Mouse (Mus musculus): ENCODE measurements around the gene Neurl4. TPM values are rescaled to one million over a fixed set of nuclear protein-coding genes. Genes with fewer than 3 reads are reported as not detected.
A peak's percentile ranks its signal among the peaks of the same experiment; 100 is the strongest.

The Neurl4 gene
- polyA plus RNA-seq, 2 experiments, result 2.5 to 20.5 TPM

- H3K27ac ChIP-seq, result no peak within 1 kb of the TSS
- H3K4me2 ChIP-seq (ENCODE audit: low read depth), result peak within 1 kb of the TSS; percentile 36
- peak within 1 kb of the TSS in 1 of 2 experiments; percentile 31; a peak in 1 of 4 replicates for H3K4me3 ChIP-seq (ENCODE audit: insufficient read depth in 1 of 2, low read depth in 2 of 2, low read length in 2 of 2)
- H3K27me3 ChIP-seq (ENCODE audit: control insufficient read depth, insufficient read depth, low read length), result no peaks in the 10 kb centered on the region; the same call in 1 of the 2 replicates
- H3K4me1 ChIP-seq (replicated peaks; ENCODE audit: control insufficient read depth in 2 of 2, insufficient read depth in 2 of 2, low read length in 1 of 2), result peaks cover 8 to 21% of the 10 kb centered on the region in 2 experiments
- no peak within 1 kb of the TSS; the same call in 1 of the 2 replicates for H3K9ac ChIP-seq (replicated peaks)
- peak; percentile 68; the same call in 1 of the 2 replicates for ATAC-seq (ENCODE audit: insufficient read depth)
- WGBS (ENCODE audit: insufficient replicate concordance), result 20% methylated on average over 4 of the region's 4 CpGs
- TF ChIP-seq EP300 (IDR thresholded peaks at IDR 0.05; ENCODE audit: low read depth), result no peak
- no peak for TF ChIP-seq CTCF (IDR thresholded peaks at IDR 0.05; ENCODE audit: low read depth)
- H3K36me3 ChIP-seq (replicated peaks; ENCODE audit: control insufficient read depth, insufficient read depth, low read depth), result no peaks in the 10 kb centered on the region
- no peaks in the 10 kb centered on the region for H3K9me3 ChIP-seq (ENCODE audit: control insufficient read depth, low read length)
- DNase-seq (ENCODE audit: low read depth in 3 of 3, low spot score in 3 of 3), result no peak
Observed at GRCm38 (mm10) chr11:69895291-69895690, 5.6 kb upstream of the Neurl4 start, which contains the start of gene Acap1. TSS of gene Acap1 (minus strand) at chr11:69895539.

GRCm38 (mm10) chr11:69899870-69900269 lies 1.0 kb upstream of the Neurl4 start:
- H3K9ac ChIP-seq (replicated peaks), result no peak overlapping the region; the same call in 1 of the 2 replicates
- TF ChIP-seq CTCF (IDR thresholded peaks at IDR 0.05; ENCODE audit: low read depth), result no peak
- TF ChIP-seq EP300 (IDR thresholded peaks at IDR 0.05; ENCODE audit: low read depth), result no peak
- peaks cover 14 to 22% of the 10 kb centered on the region in 2 experiments for H3K4me1 ChIP-seq (replicated peaks; ENCODE audit: control insufficient read depth in 2 of 2, insufficient read depth in 2 of 2, low read length in 1 of 2)
- peaks cover 8% of the 10 kb centered on the region for H3K36me3 ChIP-seq (replicated peaks; ENCODE audit: control insufficient read depth, insufficient read depth, low read depth)
- WGBS (ENCODE audit: insufficient replicate concordance), result 48% methylated on average over 4 of the region's 4 CpGs
- peak overlapping the region; percentile 80 for H3K4me2 ChIP-seq (ENCODE audit: low read depth)
- no peaks in the 10 kb centered on the region; the same call in 1 of the 2 replicates for H3K27me3 ChIP-seq (ENCODE audit: control insufficient read depth, insufficient read depth, low read length)
- DNase-seq (ENCODE audit: low read depth in 3 of 3, low spot score in 3 of 3) (no peak), ATAC-seq (ENCODE audit: insufficient read depth) (no peak)
- no peak overlapping the region for H3K27ac ChIP-seq
- H3K4me3 ChIP-seq (ENCODE audit: insufficient read depth in 1 of 2, low read depth in 2 of 2, low read length in 2 of 2), result no peak overlapping the region
- no peaks in the 10 kb centered on the region for H3K9me3 ChIP-seq (ENCODE audit: control insufficient read depth, low read length)

- no peaks in the 10 kb centered on the region for H3K9me3 ChIP-seq (ENCODE audit: control insufficient read depth, low read length)
- WGBS (ENCODE audit: insufficient replicate concordance), result under 1% methylated on average over 42 of the region's 42 CpGs
- DNase-seq (ENCODE audit: low read depth in 3 of 3, low spot score in 3 of 3), result peak; percentile 87 to 95 (median 92)
- no peak for TF ChIP-seq EP300 (IDR thresholded peaks at IDR 0.05; ENCODE audit: low read depth)
- peaks cover 23% of the 10 kb centered on the region for H3K36me3 ChIP-seq (replicated peaks; ENCODE audit: control insufficient read depth, insufficient read depth, low read depth)
- H3K4me1 ChIP-seq (replicated peaks; ENCODE audit: control insufficient read depth in 2 of 2, insufficient read depth in 2 of 2, low read length in 1 of 2), result peaks cover 7 to 13% of the 10 kb centered on the region in 2 experiments
- peak; percentile 72 for ATAC-seq (ENCODE audit: insufficient read depth)
- H3K27ac ChIP-seq, result peak overlapping the region; percentile 82
- H3K4me2 ChIP-seq (ENCODE audit: low read depth), result peak overlapping the region; percentile 80
- H3K4me3 ChIP-seq (ENCODE audit: insufficient read depth in 1 of 2, low read depth in 2 of 2, low read length in 2 of 2), result peak overlapping the region; percentile 84 to 98
- H3K27me3 ChIP-seq (ENCODE audit: control insufficient read depth, insufficient read depth, low read length), result no peaks in the 10 kb centered on the region; the same call in 1 of the 2 replicates
- peak overlapping the region; percentile 91 for H3K9ac ChIP-seq (replicated peaks)
Observed at GRCm38 (mm10) chr11:69901406-69901846, 554 bp downstream of the Neurl4 start.

GRCm38 (mm10) chr11:69901993-69902392 lies 1.1 kb downstream of the Neurl4 start:
- H3K4me2 ChIP-seq (ENCODE audit: low read depth), result peak overlapping the region; percentile 80
- H3K4me3 ChIP-seq (ENCODE audit: insufficient read depth in 1 of 2, low read depth in 2 of 2, low read length in 2 of 2), result peak overlapping the region; percentile 84 to 98
- peaks cover 28% of the 10 kb centered on the region for H3K36me3 ChIP-seq (replicated peaks; ENCODE audit: control insufficient read depth, insufficient read depth, low read depth)
- H3K27ac ChIP-seq, result peak overlapping the region; percentile 82
- DNase-seq (ENCODE audit: low read depth in 3 of 3, low spot score in 3 of 3) (no peak), ATAC-seq (ENCODE audit: insufficient read depth) (peak; percentile 6; the same call in 1 of the 2 replicates)
- peak overlapping the region; percentile 91 for H3K9ac ChIP-seq (replicated peaks)
- WGBS (ENCODE audit: insufficient replicate concordance), result under 1% methylated on average over 39 of the region's 39 CpGs
- H3K27me3 ChIP-seq (ENCODE audit: control insufficient read depth, insufficient read depth, low read length), result no peaks in the 10 kb centered on the region; the same call in 1 of the 2 replicates
- peaks cover 7 to 13% of the 10 kb centered on the region in 2 experiments for H3K4me1 ChIP-seq (replicated peaks; ENCODE audit: control insufficient read depth in 2 of 2, insufficient read depth in 2 of 2, low read length in 1 of 2)
- H3K9me3 ChIP-seq (ENCODE audit: control insufficient read depth, low read length), result no peaks in the 10 kb centered on the region
- TF ChIP-seq CTCF (IDR thresholded peaks at IDR 0.05; ENCODE audit: low read depth) (no peak), EP300 (IDR thresholded peaks at IDR 0.05; ENCODE audit: low read depth) (no peak)

- peak overlapping the region; percentile 84 to 98 for H3K4me3 ChIP-seq (ENCODE audit: insufficient read depth in 1 of 2, low read depth in 2 of 2, low read length in 2 of 2)
Observed at GRCm38 (mm10) chr11:69902972-69903371, 2.1 kb downstream of the Neurl4 start.

More at GRCm38 (mm10) chr11:69902972-69903371, 2.1 kb downstream of the Neurl4 start:
- Histone ChIP-seq H3K4me1 (replicated peaks; ENCODE audit: control insufficient read depth in 2 of 2, insufficient read depth in 2 of 2, low read length in 1 of 2) (peaks cover 7 to 13% of the 10 kb centered on the region in 2 experiments), H3K9me3 (ENCODE audit: control insufficient read depth, low read length) (no peaks in the 10 kb centered on the region), H3K36me3 (replicated peaks; ENCODE audit: control insufficient read depth, insufficient read depth, low read depth) (peaks cover 38% of the 10 kb centered on the region), H3K27me3 (ENCODE audit: control insufficient read depth, insufficient read depth, low read length) (no peaks in the 10 kb centered on the region; the same call in 1 of the 2 replicates), H3K4me2 (ENCODE audit: low read depth) (peak overlapping the region; percentile 80), H3K9ac (replicated peaks) (peak overlapping the region; percentile 91), H3K27ac (no peak overlapping the region; the same call in 1 of the 2 replicates)
- DNase-seq (ENCODE audit: low read depth in 3 of 3, low spot score in 3 of 3), result no peak
- WGBS (ENCODE audit: insufficient replicate concordance), result 74% methylated on average over 13 of the region's 13 CpGs
- ATAC-seq (ENCODE audit: insufficient read depth), result no peak
- TF ChIP-seq EP300 (IDR thresholded peaks at IDR 0.05; ENCODE audit: low read depth) (no peak), CTCF (IDR thresholded peaks at IDR 0.05; ENCODE audit: low read depth) (no peak)

Measured in liver, embryonic 14.5 days (tissue).